Mouse (Mus musculus) hindbrain, postnatal 0 days (tissue): ENCODE measurements at regions not wholly inside any gene's neighbourhood (a gene's known extent, or its start where the extent isn't known, plus 50 kb on each side); places are given as distances from the start of the nearest gene placed in this dataset.

Source experiments
- ATAC-seq: fragments of 200-750 bp; cut with Nextera tagmentation; 2 replicates; pipeline ENCODE4 v1.8.0; 2017; ENCODE audit warnings: mild to moderate bottlenecking, moderate TSS enrichment, moderate library complexity
- DNase-seq: peaks from one replicate; pipeline ENCODE4 v3.0.0-alpha.2; 2015; ENCODE audit warnings: low spot score
- H3K27ac ChIP-seq: fragments of 300-500 bp; sonication (generic); 2 replicates; pipeline ENCODE4 v1.5.1; 2014; ENCODE audit warnings: mild to moderate bottlenecking
- H3K27me3 ChIP-seq: fragments of 300-500 bp; sonication (generic); 2 replicates; pipeline ENCODE4 v1.6.1; 2014; ENCODE audit warnings: low read length, mixed read lengths; ENCODE audit not compliant: insufficient read depth
- H3K36me3 ChIP-seq: fragments of 300-500 bp; sonication (generic); 2 replicates; pipeline ENCODE4 v1.6.1; 2014; ENCODE audit warnings: low read length, mixed read lengths; ENCODE audit not compliant: insufficient read depth
- H3K4me1 ChIP-seq: fragments of 300-500 bp; sonication (generic); 2 replicates; pipeline ENCODE4 v1.6.1; 2014; ENCODE audit warnings: antibody characterized with exemption, low read length, mixed read lengths; ENCODE audit not compliant: insufficient read depth
- H3K4me2 ChIP-seq: fragments of 300-500 bp; sonication (generic); 2 replicates; pipeline ENCODE4 v1.6.1; 2014; ENCODE audit warnings: low read depth, mild to moderate bottlenecking, low read length, moderate library complexity, mixed read lengths
- H3K4me3 ChIP-seq: fragments of 300-500 bp; sonication (generic); 2 replicates; pipeline ENCODE4 v1.5.1; 2014; ENCODE audit warnings: low read length
- H3K9ac ChIP-seq: fragments of 300-500 bp; sonication (generic); replicated peaks from 2 replicates; pipeline ENCODE4 v1.6.1; 2014; ENCODE audit warnings: mild to moderate bottlenecking, low read length, moderate library complexity, mixed read lengths
- H3K9me3 ChIP-seq: fragments of 300-500 bp; sonication (generic); 2 replicates; pipeline ENCODE4 v1.6.1; 2016; ENCODE audit warnings: low read length, mixed read lengths
- CTCF ChIP-seq: IDR thresholded peaks from 2 replicates; pipeline ENCODE4 v1.5.1; 2016; ENCODE audit warnings: antibody characterized with exemption, control low read depth, low read depth
- WGBS: fragments of 180-500 bp; shearing (Covaris S2); extraction: QIAGEN DNeasy Blood & Tissue Kit; methylation state at CpG from one replicate; pipeline ENCODE4 v1.1.7; 2014; 5-methylcytosine and 5-hydroxymethylcytosine counted together

DNA sequence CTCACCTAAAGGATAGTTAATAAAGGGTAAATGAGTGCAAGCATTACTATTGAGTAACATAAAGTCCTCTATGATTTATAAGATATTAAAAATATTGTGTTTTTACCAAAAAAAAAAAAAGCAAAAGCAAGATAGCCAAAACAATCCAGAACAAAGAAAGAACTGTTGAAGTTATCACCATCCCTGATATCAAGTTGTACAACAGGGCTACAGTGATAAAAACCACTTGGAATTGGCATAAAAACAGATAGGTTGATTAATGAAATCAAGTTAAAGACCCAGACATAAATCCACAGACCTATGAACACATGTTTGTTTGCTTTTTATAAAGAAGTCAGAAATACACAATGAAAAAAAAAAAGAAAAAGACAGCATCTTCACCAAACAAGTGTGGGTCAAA, 92.4 kb upstream of the Mtap start:
- no peaks in the 10 kb centered on the region for H3K27me3 ChIP-seq
- no peaks in the 10 kb centered on the region for H3K36me3 ChIP-seq
- no peak overlapping the region for H3K27ac ChIP-seq
- no peak for TF ChIP-seq CTCF
- no peak overlapping the region for H3K4me3 ChIP-seq
- H3K4me2 ChIP-seq = no peak overlapping the region
- no peak for ATAC-seq
- no peaks in the 10 kb centered on the region for H3K4me1 ChIP-seq
- H3K9me3 ChIP-seq = no peaks in the 10 kb centered on the region
- H3K9ac ChIP-seq = no peak overlapping the region
- DNase-seq = no peak

- Histone ChIP-seq H3K4me3 (no peak overlapping the region), H3K9me3 (no peaks in the 10 kb centered on the region), H3K9ac (no peak overlapping the region), H3K36me3 (no peaks in the 10 kb centered on the region), H3K4me2 (no peak overlapping the region), H3K4me1 (no peaks in the 10 kb centered on the region), H3K27ac (no peak overlapping the region), H3K27me3 (no peaks in the 10 kb centered on the region)
- ATAC-seq (no peak), DNase-seq (no peak)
- WGBS = 69% methylated on average over 1 of the region's 1 CpGs
- TF ChIP-seq CTCF = no peak
Measured at GRCm38 (mm10) chr4:89043982-89044381, 92.9 kb upstream of the Mtap start.

- TF ChIP-seq CTCF = no peak
- DNase-seq (peak; percentile 49), ATAC-seq (peak; percentile 73)
- Histone ChIP-seq H3K4me1 (no peaks in the 10 kb centered on the region), H3K4me2 (no peak overlapping the region), H3K27me3 (no peaks in the 10 kb centered on the region), H3K9me3 (no peaks in the 10 kb centered on the region), H3K4me3 (no peak overlapping the region), H3K9ac (no peak overlapping the region), H3K36me3 (no peaks in the 10 kb centered on the region), H3K27ac (no peak overlapping the region)
- WGBS = 40% methylated on average over 5 of the region's 5 CpGs
Measured at GRCm38 (mm10) chr4:89040856-89041255, 96.1 kb upstream of the Mtap start.

- H3K4me1 ChIP-seq = no peaks in the 10 kb centered on the region
- DNase-seq (no peak), ATAC-seq (no peak)
- no peaks in the 10 kb centered on the region for H3K9me3 ChIP-seq
- no peak overlapping the region for H3K9ac ChIP-seq
- no peak overlapping the region for H3K4me2 ChIP-seq
- H3K36me3 ChIP-seq = no peaks in the 10 kb centered on the region
- no peak for TF ChIP-seq CTCF
- 77% methylated on average over 5 of the region's 5 CpGs for WGBS
- no peaks in the 10 kb centered on the region for H3K27me3 ChIP-seq
- no peak overlapping the region for H3K27ac ChIP-seq
- H3K4me3 ChIP-seq = no peak overlapping the region
Measured at GRCm38 (mm10) chr4:89038906-89039305, 98.0 kb upstream of the Mtap start.

GRCm38 (mm10) chr4:89038135-89038534, 98.8 kb upstream of the Mtap start:
- 63% methylated on average over 4 of the region's 4 CpGs for WGBS
- no peak overlapping the region for H3K27ac ChIP-seq
- DNase-seq (no peak), ATAC-seq (no peak)
- no peak overlapping the region for H3K4me3 ChIP-seq
- H3K36me3 ChIP-seq = no peaks in the 10 kb centered on the region
- H3K4me1 ChIP-seq = no peaks in the 10 kb centered on the region
- no peak overlapping the region for H3K9ac ChIP-seq
- no peak overlapping the region for H3K4me2 ChIP-seq
- H3K27me3 ChIP-seq = no peaks in the 10 kb centered on the region
- H3K9me3 ChIP-seq = no peaks in the 10 kb centered on the region
- TF ChIP-seq CTCF = no peak

GRCm38 (mm10) chr4:89034822-89035221, 102.1 kb upstream of the Mtap start:
- TF ChIP-seq CTCF = no peak
- H3K9ac ChIP-seq = no peak overlapping the region
- no peak for DNase-seq
- no peaks in the 10 kb centered on the region for H3K36me3 ChIP-seq
- WGBS = 73% methylated on average over 2 of the region's 2 CpGs
- H3K4me1 ChIP-seq = no peaks in the 10 kb centered on the region
- H3K27ac ChIP-seq = no peak overlapping the region
- ATAC-seq = no peak
- H3K27me3 ChIP-seq = no peaks in the 10 kb centered on the region
- no peaks in the 10 kb centered on the region for H3K9me3 ChIP-seq
- H3K4me2 ChIP-seq = no peak overlapping the region
- no peak overlapping the region for H3K4me3 ChIP-seq

GRCm38 (mm10) chr4:89034299-89034698, 102.6 kb upstream of the Mtap start:
- 35% methylated on average over 3 of the region's 3 CpGs for WGBS
- no peak overlapping the region for H3K4me2 ChIP-seq
- H3K27ac ChIP-seq = no peak overlapping the region
- H3K36me3 ChIP-seq = no peaks in the 10 kb centered on the region
- TF ChIP-seq CTCF = no peak
- ATAC-seq (0 out of 2 replicates have a peak, but pooled peaks have one; percentile 18), DNase-seq (no peak)
- H3K27me3 ChIP-seq = no peaks in the 10 kb centered on the region
- H3K9ac ChIP-seq = no peak overlapping the region
- no peak overlapping the region for H3K4me3 ChIP-seq
- H3K4me1 ChIP-seq = no peaks in the 10 kb centered on the region
- no peaks in the 10 kb centered on the region for H3K9me3 ChIP-seq
